Comparison of ENCODE assay signal across 21 mouse cellular contexts in genomic region chr5:150372956-150373355, GRCm38 (mm10).
DNase-seq lines count a peak whose midpoint lies in the region; ATAC-seq lines count a peak whose summit lies in the region.
"Had no signal": no experiment of that assay in that cellular context is flagged by ENCODE, and none has a peak within 500 bp of the region (broad histone marks: within the 10 kb centered on the region; RNA-seq: fewer than 3 reads in every experiment).

No protein-coding gene starts in this region.

- ATAC-seq in intestine, embryonic 14.5 days (replicated peaks; ENCODE audit: low FRiP score, low TSS enrichment, low read depth) = no peak
- ATAC-seq in intestine, embryonic 16.5 days = no peak
- ATAC-seq: activated CD4-positive, CD25-positive, alpha-beta regulatory T cell, adult 4 months; forebrain, embryonic 15.5 days; hindbrain, postnatal 0 days; intestine, postnatal 0 days; Patski had no signal

- peaks cover 39% of the 10 kb centered on the region for H3K4me1 ChIP-seq in heart, embryonic 10.5 days
- H3K4me1 ChIP-seq in intestine, embryonic 14.5 days (replicated peaks; ENCODE audit: control insufficient read depth, insufficient read depth, low read length) = 0 out of 2 replicates have a peak, but pooled peaks cover 7% of the 10 kb centered on the region
- H3K4me1 ChIP-seq in intestine, embryonic 16.5 days (ENCODE audit: control insufficient read depth, insufficient read depth, low read length) = no peaks in the 10 kb centered on the region
- H3K4me1 ChIP-seq: embryonic facial prominence, embryonic 12.5 days; forebrain, embryonic 15.5 days; hindbrain, embryonic 13.5 days had no signal

- DNase-seq in heart, embryonic 10.5 days (ENCODE audit: low spot score) = no peak
- no peak for DNase-seq in heart, adult 8-10 months (ENCODE audit: low spot score)
- DNase-seq in intestine, embryonic 14.5 days (ENCODE audit: low spot score) = no peak
- DNase-seq in thymus, postnatal 4 days = peak; percentile 21
- no peak for DNase-seq in thymus, adult 18-20 months
- DNase-seq in lung, postnatal 4 days = no peak
- DNase-seq: adrenal gland, postnatal 14 days; cerebellum, adult 11-12 months; cerebellum, adult 9-10 months; cerebellum, postnatal 25 days; gastrocnemius, postnatal 36 days; heart, adult 18-20 months had no signal

- peaks cover 18% of the 10 kb centered on the region for H3K36me3 ChIP-seq in heart, embryonic 10.5 days
- no peaks in the 10 kb centered on the region for H3K36me3 ChIP-seq in intestine, embryonic 14.5 days (ENCODE audit: control insufficient read depth, insufficient read depth, low read length)
- no peaks in the 10 kb centered on the region for H3K36me3 ChIP-seq in intestine, embryonic 16.5 days (ENCODE audit: control insufficient read depth, insufficient read depth, low read length)
- H3K36me3 ChIP-seq: embryonic facial prominence, embryonic 12.5 days had no signal

- WGBS in heart, embryonic 10.5 days = 71% methylated on average over 3 of the region's 3 CpGs
- WGBS in intestine, embryonic 14.5 days = 84% methylated on average over 3 of the region's 3 CpGs
- 91% methylated on average over 3 of the region's 3 CpGs for WGBS in intestine, embryonic 16.5 days

- H3K27me3 ChIP-seq in heart, embryonic 10.5 days (ENCODE audit: insufficient read depth, poor library complexity, severe bottlenecking) = no peaks in the 10 kb centered on the region
- no peaks in the 10 kb centered on the region for H3K27me3 ChIP-seq in intestine, embryonic 14.5 days (replicated peaks; ENCODE audit: control insufficient read depth, insufficient read depth, low read length)
- H3K27me3 ChIP-seq in intestine, embryonic 16.5 days (replicated peaks; ENCODE audit: control insufficient read depth, insufficient read depth, low read length) = no peaks in the 10 kb centered on the region
- H3K27me3 ChIP-seq: embryonic facial prominence, embryonic 12.5 days; forebrain, embryonic 15.5 days; heart, embryonic 15.5 days; hindbrain, embryonic 13.5 days; Patski had no signal

- peak overlapping the region; percentile 42 for H3K27ac ChIP-seq in heart, embryonic 10.5 days
- H3K27ac ChIP-seq in intestine, embryonic 14.5 days (ENCODE audit: low read depth) = peak overlapping the region; percentile 1; the same call in 1 of the 2 replicates
- no peak overlapping the region for H3K27ac ChIP-seq in intestine, embryonic 16.5 days (ENCODE audit: low read length)
- H3K27ac ChIP-seq: embryonic facial prominence, embryonic 12.5 days; forebrain, embryonic 15.5 days; heart, embryonic 15.5 days; hindbrain, embryonic 13.5 days; hindbrain, postnatal 0 days had no signal

- no peaks in the 10 kb centered on the region for H3K9me3 ChIP-seq in heart, embryonic 10.5 days
- no peaks in the 10 kb centered on the region for H3K9me3 ChIP-seq in intestine, embryonic 14.5 days (ENCODE audit: control insufficient read depth, low read length)
- no peaks in the 10 kb centered on the region for H3K9me3 ChIP-seq in intestine, embryonic 16.5 days (ENCODE audit: control insufficient read depth, low read length)
- H3K9me3 ChIP-seq: embryonic facial prominence, embryonic 12.5 days; forebrain, embryonic 15.5 days; heart, embryonic 15.5 days; hindbrain, embryonic 13.5 days had no signal

- no peak overlapping the region for H3K4me2 ChIP-seq in intestine, embryonic 14.5 days (ENCODE audit: low read length)
- no peak overlapping the region for H3K4me2 ChIP-seq in intestine, embryonic 16.5 days (ENCODE audit: low read depth, low read length)
- H3K4me2 ChIP-seq: embryonic facial prominence, embryonic 12.5 days; forebrain, embryonic 15.5 days; heart, embryonic 15.5 days; hindbrain, embryonic 13.5 days had no signal

- no peak overlapping the region for H3K9ac ChIP-seq in intestine, embryonic 14.5 days (ENCODE audit: low read length)
- no peak overlapping the region for H3K9ac ChIP-seq in intestine, embryonic 16.5 days (ENCODE audit: low read depth, low read length)
- H3K9ac ChIP-seq: embryonic facial prominence, embryonic 12.5 days; forebrain, embryonic 15.5 days; heart, embryonic 15.5 days; hindbrain, embryonic 13.5 days had no signal

- H3K4me3 ChIP-seq in heart, embryonic 10.5 days = no peak overlapping the region
- H3K4me3 ChIP-seq in intestine, embryonic 14.5 days (ENCODE audit: low read depth, low read length) = no peak overlapping the region
- no peak overlapping the region for H3K4me3 ChIP-seq in intestine, embryonic 16.5 days (ENCODE audit: low read length)
- H3K4me3 ChIP-seq: embryonic facial prominence, embryonic 12.5 days; forebrain, embryonic 15.5 days; heart, embryonic 15.5 days; hindbrain, embryonic 13.5 days had no signal
